Mouse (Mus musculus) limb, embryonic 11.5 days (tissue): Measurements from ENCODE around the gene Nuak1. TPM values are rescaled to one million over a fixed set of nuclear protein-coding genes. Genes with fewer than 3 reads are reported as not detected.

ENCODE experiments used
- ATAC-seq: fragments of 200-750 bp; cut with Nextera tagmentation; 2 replicates; pipeline ENCODE4 v1.8.0; 2017; ENCODE audit warnings: low read depth; ENCODE audit not compliant: insufficient number of reproducible peaks, low FRiP score, low TSS enrichment
- DNase-seq: peaks from one replicate; pipeline ENCODE4 v3.0.0-alpha.2; 2015; ENCODE audit warnings: low spot score
- H3K27ac ChIP-seq: fragments of 300-500 bp; sonication (generic); replicated peaks from 2 replicates; pipeline ENCODE4 v1.5.1; 2014; ENCODE audit warnings: low read depth, mild to moderate bottlenecking, low read length
- H3K27me3 ChIP-seq: fragments of 300-500 bp; sonication (generic); 2 replicates; pipeline ENCODE4 v1.6.1; 2014; ENCODE audit warnings: mild to moderate bottlenecking, low read length, mixed read lengths; ENCODE audit not compliant: control insufficient read depth, insufficient read depth
- H3K36me3 ChIP-seq: fragments of 300-500 bp; sonication (generic); 2 replicates; pipeline ENCODE4 v1.6.1; 2014; ENCODE audit warnings: mild to moderate bottlenecking, low read length, moderate library complexity, mixed read lengths; ENCODE audit not compliant: control insufficient read depth, insufficient read depth
- H3K4me1 ChIP-seq: fragments of 300-500 bp; sonication (generic); 2 replicates; pipeline ENCODE4 v1.6.1; 2014; ENCODE audit warnings: low read length, mixed read lengths; ENCODE audit not compliant: control insufficient read depth, insufficient read depth
- H3K4me2 ChIP-seq: fragments of 300-500 bp; sonication (generic); 2 replicates; pipeline ENCODE4 v1.6.1; 2014; ENCODE audit warnings: low read depth, mild to moderate bottlenecking, moderate library complexity; ENCODE audit not compliant: severe bottlenecking
- H3K4me3 ChIP-seq: fragments of 300-500 bp; sonication (generic); 2 replicates; pipeline ENCODE4 v1.5.1; 2014; ENCODE audit warnings: low read depth, low read length
- H3K9ac ChIP-seq: fragments of 300-500 bp; sonication (generic); 2 replicates; pipeline ENCODE4 v1.6.1; 2014; ENCODE audit warnings: mild to moderate bottlenecking, low read length
- H3K9me3 ChIP-seq: fragments of 300-500 bp; sonication (generic); 2 replicates; pipeline ENCODE4 v1.6.1; 2016; ENCODE audit warnings: low read length; ENCODE audit not compliant: control insufficient read depth
- WGBS: fragments of 180-500 bp; shearing (Covaris S2); extraction: QIAGEN DNeasy Blood & Tissue Kit; methylation state at CpG from one replicate; pipeline ENCODE4 v1.1.7; 2014; 5-methylcytosine and 5-hydroxymethylcytosine counted together
- polyA plus RNA-seq: library from polyadenylated mRNA; unstranded; fragments of >200 nt; fragmentation: Nextera tagmentation; extraction: Ambion mirVana; gene quantifications from 2 replicates; pipeline ENCODE4 v1.2.1, GENCODE M21; 2014

Gene Nuak1
- polyA plus RNA-seq, 1 experiment from 2014 or later = 2.0 TPM

DNA sequence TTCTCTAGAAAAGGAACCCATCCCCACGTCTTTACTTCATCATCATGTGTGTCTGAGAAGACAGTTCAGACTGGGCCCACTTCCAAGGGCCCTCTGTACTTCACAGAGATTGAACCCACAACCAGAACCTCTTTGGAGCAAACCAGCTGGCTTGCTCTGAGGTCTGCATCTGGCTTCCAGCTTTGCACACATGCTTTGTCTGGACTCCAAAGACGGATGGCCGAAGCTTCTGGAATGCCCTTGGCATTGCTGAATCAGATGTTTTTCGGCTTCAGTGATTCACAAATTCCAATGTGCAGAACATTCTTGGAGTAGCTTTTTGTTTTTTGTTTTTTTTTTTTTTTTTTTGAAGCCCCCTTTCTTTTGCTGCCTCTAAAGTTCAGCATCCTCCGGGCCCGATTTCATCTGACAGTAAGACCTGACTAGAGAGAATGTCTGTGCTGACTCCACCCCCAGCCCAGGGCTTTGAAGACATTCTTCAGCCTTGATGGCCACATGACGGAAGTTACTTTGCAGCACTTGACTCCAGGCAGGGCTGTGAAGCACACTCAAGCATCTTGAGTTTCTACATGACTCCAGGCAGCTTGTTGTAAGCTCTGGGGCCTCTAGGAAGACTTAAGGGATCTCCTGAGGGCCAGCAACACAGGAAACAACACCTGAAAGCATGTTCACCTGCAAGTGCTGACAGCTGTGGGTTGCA is 75.1 kb downstream of the Nuak1 start:
- H3K4me1 ChIP-seq = no peaks in the 10 kb centered on the region
- WGBS = 83% methylated on average over 7 of the region's 7 CpGs
- no peaks in the 10 kb centered on the region for H3K36me3 ChIP-seq
- no peak overlapping the region for H3K27ac ChIP-seq
- H3K4me3 ChIP-seq = no peak overlapping the region
- no peak for DNase-seq
- H3K9ac ChIP-seq = no peak overlapping the region
- ATAC-seq = no peak
- no peak overlapping the region for H3K4me2 ChIP-seq
- H3K27me3 ChIP-seq = no peaks in the 10 kb centered on the region
- H3K9me3 ChIP-seq = no peaks in the 10 kb centered on the region

DNA sequence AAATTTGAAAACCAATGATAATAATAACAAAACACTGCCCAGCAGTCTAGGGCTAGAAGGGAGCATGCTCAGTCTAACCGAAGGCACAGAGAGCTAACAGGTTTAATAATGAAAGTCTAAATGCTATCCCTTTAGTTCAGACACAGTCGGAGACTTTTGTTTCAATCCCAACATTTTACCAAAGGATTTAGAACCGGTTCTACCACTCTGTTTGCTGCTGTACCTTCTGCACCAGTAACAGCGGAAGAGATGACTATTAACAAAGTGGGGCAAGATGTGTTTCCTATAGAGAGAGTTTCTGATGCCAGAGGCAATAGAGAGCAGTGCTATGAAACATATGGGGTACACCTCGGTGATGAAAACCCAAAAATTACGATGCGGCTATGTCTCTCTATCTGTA is 76.6 kb downstream of the Nuak1 start:
- no peak overlapping the region for H3K4me2 ChIP-seq
- H3K27ac ChIP-seq = no peak overlapping the region
- no peaks in the 10 kb centered on the region for H3K4me1 ChIP-seq
- no peak overlapping the region for H3K9ac ChIP-seq
- no peak for DNase-seq
- ATAC-seq = no peak
- no peaks in the 10 kb centered on the region for H3K27me3 ChIP-seq
- 85% methylated on average over 7 of the region's 7 CpGs for WGBS
- no peaks in the 10 kb centered on the region for H3K9me3 ChIP-seq
- H3K4me3 ChIP-seq = no peak overlapping the region
- no peaks in the 10 kb centered on the region for H3K36me3 ChIP-seq

- no peak overlapping the region for H3K9ac ChIP-seq
- H3K4me3 ChIP-seq = no peak overlapping the region
- no peaks in the 10 kb centered on the region for H3K9me3 ChIP-seq
- no peak overlapping the region for H3K27ac ChIP-seq
- no peaks in the 10 kb centered on the region for H3K36me3 ChIP-seq
- no peak overlapping the region for H3K4me2 ChIP-seq
- H3K4me1 ChIP-seq = no peaks in the 10 kb centered on the region
- H3K27me3 ChIP-seq = no peaks in the 10 kb centered on the region
- ATAC-seq = no peak
- no peak for DNase-seq
- WGBS = 94% methylated on average over 4 of the region's 4 CpGs
Observed at GRCm38 (mm10) chr10:84360953-84361352, 79.4 kb downstream of the Nuak1 start.

DNA sequence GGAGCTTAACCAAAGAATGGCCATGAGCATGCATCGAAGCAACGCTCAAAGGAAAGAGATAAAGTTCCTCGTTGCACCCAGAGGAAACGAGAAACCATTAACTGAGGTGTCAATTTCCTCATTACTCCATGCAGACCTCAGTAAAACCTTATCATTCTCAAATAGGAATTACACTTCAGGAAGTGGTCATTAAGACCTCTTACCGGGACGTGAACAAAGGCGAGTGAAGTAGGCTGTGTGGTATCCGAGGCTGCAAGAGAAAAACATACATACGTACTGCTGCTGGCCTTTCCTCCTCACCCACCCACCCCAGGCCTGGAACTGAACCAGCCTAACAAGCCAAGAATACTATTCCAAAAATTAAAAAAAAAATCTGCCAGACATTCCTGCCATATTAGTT is 80.0 kb downstream of the Nuak1 start:
- DNase-seq (no peak), ATAC-seq (no peak)
- Histone ChIP-seq H3K27ac (no peak overlapping the region), H3K9me3 (no peaks in the 10 kb centered on the region), H3K4me3 (no peak overlapping the region), H3K4me1 (no peaks in the 10 kb centered on the region), H3K4me2 (no peak overlapping the region), H3K27me3 (no peaks in the 10 kb centered on the region), H3K9ac (no peak overlapping the region), H3K36me3 (no peaks in the 10 kb centered on the region)
- 74% methylated on average over 9 of the region's 9 CpGs for WGBS

DNA sequence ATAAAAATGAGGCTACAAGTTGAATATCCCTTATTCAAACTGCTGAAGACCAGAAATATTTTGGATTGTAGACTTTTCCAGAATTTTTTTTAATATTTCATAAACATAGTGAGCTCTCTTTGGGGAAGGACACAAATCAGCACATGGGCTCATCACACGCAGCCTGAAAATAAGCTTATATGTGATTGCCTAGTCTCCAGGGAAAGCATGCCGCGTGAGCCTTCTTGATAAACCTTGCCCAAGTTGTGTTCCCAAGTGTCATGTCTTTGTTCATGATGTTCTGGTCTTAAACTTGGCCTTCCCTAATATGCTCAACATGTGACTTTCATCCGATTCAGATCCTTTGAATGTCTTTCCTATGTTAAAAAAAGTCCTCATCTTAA is 81.7 kb downstream of the Nuak1 start:
- H3K27ac ChIP-seq = no peak overlapping the region
- H3K27me3 ChIP-seq = no peaks in the 10 kb centered on the region
- no peak overlapping the region for H3K4me3 ChIP-seq
- H3K36me3 ChIP-seq = no peaks in the 10 kb centered on the region
- ATAC-seq = no peak
- no peak for DNase-seq
- no peaks in the 10 kb centered on the region for H3K4me1 ChIP-seq
- H3K9me3 ChIP-seq = no peaks in the 10 kb centered on the region
- no peak overlapping the region for H3K4me2 ChIP-seq
- WGBS = 95% methylated on average over 4 of the region's 4 CpGs
- no peak overlapping the region for H3K9ac ChIP-seq

GRCm38 (mm10) chr10:84357997-84358737 is 82.2 kb downstream of the Nuak1 start:
- Histone ChIP-seq H3K9ac (no peak overlapping the region), H3K27me3 (no peaks in the 10 kb centered on the region), H3K4me2 (no peak overlapping the region), H3K4me1 (no peaks in the 10 kb centered on the region), H3K9me3 (no peaks in the 10 kb centered on the region), H3K36me3 (no peaks in the 10 kb centered on the region), H3K4me3 (no peak overlapping the region), H3K27ac (no peak overlapping the region)
- WGBS = 75% methylated on average over 4 of the region's 4 CpGs
- DNase-seq (no peak), ATAC-seq (no peak)

- H3K9me3 ChIP-seq = no peaks in the 10 kb centered on the region
- H3K4me1 ChIP-seq = no peaks in the 10 kb centered on the region
- no peak overlapping the region for H3K4me2 ChIP-seq
- H3K36me3 ChIP-seq = no peaks in the 10 kb centered on the region
- DNase-seq (no peak), ATAC-seq (no peak)
- H3K9ac ChIP-seq = no peak overlapping the region
- H3K4me3 ChIP-seq = no peak overlapping the region
- H3K27me3 ChIP-seq = no peaks in the 10 kb centered on the region
- WGBS = 77% methylated on average over 4 of the region's 4 CpGs
- no peak overlapping the region for H3K27ac ChIP-seq
Observed at GRCm38 (mm10) chr10:84357593-84357992, 82.8 kb downstream of the Nuak1 start.

GRCm38 (mm10) chr10:84354323-84354722 is 86.1 kb downstream of the Nuak1 start:
- no peak overlapping the region for H3K4me3 ChIP-seq
- no peak overlapping the region for H3K4me2 ChIP-seq
- 76% methylated on average over 6 of the region's 6 CpGs for WGBS
- no peaks in the 10 kb centered on the region for H3K4me1 ChIP-seq
- H3K36me3 ChIP-seq = no peaks in the 10 kb centered on the region
- no peaks in the 10 kb centered on the region for H3K9me3 ChIP-seq
- DNase-seq (no peak), ATAC-seq (no peak)
- no peak overlapping the region for H3K9ac ChIP-seq
- no peaks in the 10 kb centered on the region for H3K27me3 ChIP-seq
- no peak overlapping the region for H3K27ac ChIP-seq
